13 mouse cellular contexts compared by ENCODE assay signal in the genomic region with DNA sequence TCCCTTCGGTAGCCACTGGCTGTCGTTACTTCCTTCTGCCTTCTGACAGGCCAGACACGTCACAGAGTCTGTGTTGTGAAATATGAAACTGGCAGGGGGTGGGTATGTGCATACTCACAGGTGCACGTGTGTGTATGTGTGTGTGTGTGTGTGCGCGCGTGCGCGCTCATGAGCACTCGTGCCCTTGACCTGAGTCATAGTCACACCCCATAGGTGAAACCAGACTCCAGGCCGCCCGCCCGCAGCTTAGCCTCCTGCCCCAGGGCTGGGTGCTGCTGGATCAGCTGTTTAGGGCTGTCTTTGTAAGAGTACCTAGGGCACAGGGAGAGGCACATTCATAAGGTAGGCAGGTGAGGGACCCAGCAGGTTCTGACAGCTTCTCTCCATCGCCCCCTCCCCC. TPM values are rescaled to one million over a fixed set of nuclear protein-coding genes. Genes with fewer than 3 reads are reported as not detected.
A peak's percentile ranks its signal among the peaks of the same experiment; 100 is the strongest.
DNase-seq lines count a peak whose midpoint lies in the region; ATAC-seq and TF ChIP-seq lines count a peak whose summit lies in the region.
"Had no signal": no experiment of that assay in that cellular context is flagged by ENCODE, and none has a peak within 500 bp of the region (broad histone marks: within the 10 kb centered on the region; RNA-seq: fewer than 3 reads in every experiment).

No protein-coding gene starts in this region.

- peak; percentile 79 for DNase-seq in liver, adult 2 months (ENCODE audit: extremely low read depth, low read depth, low spot score)
- no peak for DNase-seq in liver
- DNase-seq in kidney, adult 8-10 months, result peak; percentile 38 to 56
- DNase-seq in lung, postnatal 10 days, result peak; percentile 78
- DNase-seq in urinary bladder, postnatal 25 days (ENCODE audit: low spot score), result peak; percentile 47
- DNase-seq in ovary, adult 18-20 months (ENCODE audit: low spot score), result no peak
- no peak for DNase-seq in spleen, postnatal 36 days (ENCODE audit: low spot score in 2 of 2)
- DNase-seq: cerebellum, postnatal 36 days; right cerebral cortex, postnatal 4 days had no signal

- H3K27ac ChIP-seq in liver, adult 2 months (replicated peaks; ENCODE audit: insufficient read depth, low read depth, low read length), result no peak overlapping the region
- no peak overlapping the region for H3K27ac ChIP-seq in midbrain, embryonic 16.5 days (ENCODE audit: low read length)
- H3K27ac ChIP-seq: hindbrain, embryonic 15.5 days; neural tube, embryonic 13.5 days had no signal

- TF ChIP-seq POLR2A in liver, adult 2 months (IDR thresholded peaks at IDR 0.05; ENCODE audit: extremely low read depth, insufficient read depth, low read length), result no peak

- peaks cover 6% of the 10 kb centered on the region; the same call in 1 of the 2 replicates for H3K36me3 ChIP-seq in liver, adult 2 months (ENCODE audit: control insufficient read depth, insufficient read depth, low read length)
- no peaks in the 10 kb centered on the region for H3K36me3 ChIP-seq in midbrain, embryonic 16.5 days (ENCODE audit: control insufficient read depth, insufficient read depth, low read length)
- H3K36me3 ChIP-seq: hindbrain, embryonic 15.5 days; neural tube, embryonic 13.5 days had no signal

- H3K9ac ChIP-seq in liver, adult 2 months (ENCODE audit: low read depth, low read length), result no peak overlapping the region
- H3K9ac ChIP-seq in midbrain, embryonic 16.5 days (ENCODE audit: low read depth, low read length), result no peak overlapping the region
- H3K9ac ChIP-seq: hindbrain, embryonic 15.5 days; neural tube, embryonic 13.5 days had no signal

- 60% methylated on average over 14 of the region's 14 CpGs for WGBS in liver, adult 2 months
- 87% methylated on average over 14 of the region's 14 CpGs for WGBS in midbrain, embryonic 16.5 days

- no peak overlapping the region for H3K4me3 ChIP-seq in liver, adult 2 months (ENCODE audit: insufficient read depth, low read depth, low read length)
- H3K4me3 ChIP-seq in midbrain, embryonic 16.5 days (ENCODE audit: low read depth, low read length), result no peak overlapping the region
- H3K4me3 ChIP-seq: hindbrain, embryonic 15.5 days; neural tube, embryonic 13.5 days had no signal

- H3K4me1 ChIP-seq in liver, adult 2 months (ENCODE audit: control insufficient read depth, insufficient read depth, low read length), result peaks cover 12% of the 10 kb centered on the region
- 0 out of 2 replicates have a peak, but pooled peaks cover 3% of the 10 kb centered on the region for H3K4me1 ChIP-seq in midbrain, embryonic 16.5 days (ENCODE audit: control insufficient read depth, insufficient read depth, low read length)

- no peaks in the 10 kb centered on the region for H3K9me3 ChIP-seq in midbrain, embryonic 16.5 days (replicated peaks; ENCODE audit: control insufficient read depth, low read length, poor library complexity, severe bottlenecking)
- H3K9me3 ChIP-seq: hindbrain, embryonic 15.5 days; neural tube, embryonic 13.5 days had no signal

- no peak overlapping the region for H3K4me2 ChIP-seq in midbrain, embryonic 16.5 days (ENCODE audit: low read length)
- H3K4me2 ChIP-seq: hindbrain, embryonic 15.5 days; neural tube, embryonic 13.5 days had no signal

- TF ChIP-seq CTCF in liver, adult 2 months (IDR thresholded peaks at IDR 0.05; ENCODE audit: low read depth, low read length), result no peak

- H3K79me2 ChIP-seq in liver, adult 2 months (ENCODE audit: control insufficient read depth, insufficient read depth, low read length), result no peaks in the 10 kb centered on the region

- H3K27me3 ChIP-seq in liver, adult 2 months (ENCODE audit: control insufficient read depth, insufficient read depth, low read length), result no peaks in the 10 kb centered on the region
- H3K27me3 ChIP-seq in midbrain, embryonic 16.5 days (ENCODE audit: control insufficient read depth, insufficient read depth, low read depth, low read length), result peaks cover 9% of the 10 kb centered on the region

- no peak for ATAC-seq in midbrain, embryonic 16.5 days
- ATAC-seq: CD4-positive, CD25-positive, alpha-beta regulatory T cell, adult 4 months had no signal

RNA-seq across cellular contexts. Expression of a gene that starts 19.4 kb away (rescaled TPM):
- 162 and 179 TPM in 2 replicates for total RNA-seq in liver, adult 2 months (2014; rRNA removed)
- 398 and 612 TPM in 2 replicates for polyA plus RNA-seq in liver, adult 2 months (2012; rRNA removed)
- 0.66 and 0.74 TPM in 2 replicates for polyA plus RNA-seq in midbrain, embryonic 16.5 days (2015; fragmentation: Nextera tagmentation; extraction: Ambion mirVana)
- polyA plus RNA-seq: CD4-positive, CD25-positive, alpha-beta regulatory T cell, adult 4 months had no signal

RNA-seq across cellular contexts. Expression of a gene that starts 20.1 kb away (rescaled TPM):
- total RNA-seq in liver, adult 2 months (2014; rRNA removed), result 0.27 and 0.28 TPM in 2 replicates
- 0.77 and 0.84 TPM in 2 replicates for polyA plus RNA-seq in liver, adult 2 months (2012; rRNA removed)
- polyA plus RNA-seq in midbrain, embryonic 16.5 days (2015; fragmentation: Nextera tagmentation; extraction: Ambion mirVana), result 4.7 and 6.2 TPM in 2 replicates
- polyA plus RNA-seq: CD4-positive, CD25-positive, alpha-beta regulatory T cell, adult 4 months had no signal

Comparison
In these comparisons a context has a peak if more than half of its experiments do, and no peak if none do; other contexts are left out.
1. DNase-seq: peak in liver, adult 2 months (single experiment), kidney, adult 8-10 months (2 of 2), lung, postnatal 10 days (single experiment) and urinary bladder, postnatal 25 days (single experiment); none in liver (single experiment), ovary, adult 18-20 months (single experiment) and spleen, postnatal 36 days (0 of 2).
2. RNA of a gene that starts 19.4 kb away (polyA plus RNA-seq): 398 to 612 TPM in liver, adult 2 months; 0.66 to 0.74 TPM in midbrain, embryonic 16.5 days; every median in the first group is over 100 times any median in the second.